Mouse (Mus musculus) liver, postnatal 0 days (tissue): ENCODE data around the gene Zfhx2. TPM values are rescaled to one million over a fixed set of nuclear protein-coding genes. Genes with fewer than 3 reads are reported as not detected.

Experiments used
- ATAC-seq: fragments of 200-750 bp; cut with Nextera tagmentation; 2 replicates; pipeline ENCODE4 v1.8.0; 2017; ENCODE audit warnings: mild to moderate bottlenecking, moderate library complexity
- DNase-seq: peaks from one replicate; pipeline ENCODE4 v3.0.0-alpha.2; 2016
- H3K27ac ChIP-seq: fragments of 300-500 bp; sonication (generic); 2 replicates; pipeline ENCODE4 v1.5.1; 2014; ENCODE audit warnings: antibody characterized with exemption, moderate library complexity, mild to moderate bottlenecking, low read depth
- H3K27me3 ChIP-seq: fragments of 300-500 bp; sonication (generic); 2 replicates; pipeline ENCODE4 v1.6.1; 2014; ENCODE audit warnings: low read length, control low read depth, mixed read lengths; ENCODE audit not compliant: insufficient read depth
- H3K36me3 ChIP-seq: fragments of 300-500 bp; sonication (generic); replicated peaks from 2 replicates; pipeline ENCODE4 v1.6.1; 2014; ENCODE audit warnings: mild to moderate bottlenecking, control low read depth, low read length, moderate library complexity, mixed read lengths; ENCODE audit not compliant: insufficient read depth
- H3K4me1 ChIP-seq: fragments of 300-500 bp; sonication (generic); 2 replicates; pipeline ENCODE4 v1.6.1; 2014; ENCODE audit warnings: antibody characterized with exemption, mild to moderate bottlenecking, control low read depth; ENCODE audit not compliant: insufficient read depth
- H3K4me2 ChIP-seq: fragments of 300-500 bp; sonication (generic); 2 replicates; pipeline ENCODE4 v1.6.1; 2014; ENCODE audit warnings: low read depth, mild to moderate bottlenecking, low read length, moderate library complexity, mixed read lengths
- H3K4me3 ChIP-seq: fragments of 300-500 bp; sonication (generic); 2 replicates; pipeline ENCODE4 v1.5.1; 2014; ENCODE audit warnings: low read depth, low read length
- H3K9ac ChIP-seq: fragments of 300-500 bp; sonication (generic); replicated peaks from 2 replicates; pipeline ENCODE4 v1.6.1; 2014; ENCODE audit warnings: mild to moderate bottlenecking, moderate library complexity
- H3K9me3 ChIP-seq: fragments of 300-500 bp; sonication (generic); 2 replicates; pipeline ENCODE4 v1.6.1; 2016; ENCODE audit warnings: mild to moderate bottlenecking, control low read depth, low read length, mixed read lengths
- CTCF ChIP-seq: sonication (generic); IDR thresholded peaks from 2 replicates; pipeline ENCODE4 v1.5.1; 2016; ENCODE audit warnings: antibody characterized with exemption, low read depth
- EP300 ChIP-seq: IDR thresholded peaks from 2 replicates; pipeline ENCODE4 v1.6.1; 2016; ENCODE audit warnings: antibody characterized with exemption, low read depth, mild to moderate bottlenecking
- whole genome bisulfite sequencing: fragments of 180-500 bp; shearing (Covaris S2); extraction: QIAGEN DNeasy Blood & Tissue Kit; methylation state at CpG from one replicate; pipeline ENCODE4 v1.1.7; 2014; ENCODE audit not compliant: insufficient replicate concordance; 5-methylcytosine and 5-hydroxymethylcytosine counted together
- polyA plus RNA-seq: library from polyadenylated mRNA; unstranded; fragments of >200 nt; fragmentation: Nextera tagmentation; extraction: Ambion mirVana; gene quantifications from 2 replicates; pipeline ENCODE4 v1.2.1, GENCODE M21; 2015

Gene Zfhx2
- polyA plus RNA-seq, 1 experiment from 2014 or later, result 1.0 TPM

DNA sequence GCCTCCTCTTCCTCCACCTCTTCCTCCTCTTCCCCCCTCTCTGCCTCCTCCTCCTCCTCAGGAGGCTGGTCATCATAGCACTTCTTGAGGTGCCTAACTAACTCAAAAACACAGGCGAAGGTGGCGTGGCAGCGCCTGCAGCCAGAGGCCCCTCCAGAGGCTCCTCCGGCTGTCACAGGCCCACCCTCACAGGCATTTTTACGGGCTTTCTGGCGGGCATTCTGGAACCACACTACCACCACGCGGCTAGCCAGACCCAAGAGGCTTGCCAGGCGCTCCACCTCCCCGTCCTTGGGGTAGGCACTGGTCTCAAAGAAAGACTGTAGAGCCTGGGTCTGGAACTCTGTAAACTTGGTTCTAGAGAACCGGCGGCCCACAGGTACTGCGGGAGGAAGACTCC lies 26.7 kb downstream of the Zfhx2 start:
- H3K27ac ChIP-seq, result no peak overlapping the region
- peaks cover 11% of the 10 kb centered on the region; the same call in 1 of the 2 replicates for H3K4me1 ChIP-seq
- DNase-seq, result no peak
- H3K9ac ChIP-seq, result no peak overlapping the region
- no peaks in the 10 kb centered on the region for H3K36me3 ChIP-seq
- no peak overlapping the region for H3K4me3 ChIP-seq
- no peak for TF ChIP-seq CTCF
- no peak for TF ChIP-seq EP300
- 82% methylated on average over 13 of the region's 13 CpGs for WGBS
- H3K4me2 ChIP-seq, result no peak overlapping the region
- no peak for ATAC-seq
- H3K27me3 ChIP-seq, result no peaks in the 10 kb centered on the region
- H3K9me3 ChIP-seq, result no peaks in the 10 kb centered on the region

DNA sequence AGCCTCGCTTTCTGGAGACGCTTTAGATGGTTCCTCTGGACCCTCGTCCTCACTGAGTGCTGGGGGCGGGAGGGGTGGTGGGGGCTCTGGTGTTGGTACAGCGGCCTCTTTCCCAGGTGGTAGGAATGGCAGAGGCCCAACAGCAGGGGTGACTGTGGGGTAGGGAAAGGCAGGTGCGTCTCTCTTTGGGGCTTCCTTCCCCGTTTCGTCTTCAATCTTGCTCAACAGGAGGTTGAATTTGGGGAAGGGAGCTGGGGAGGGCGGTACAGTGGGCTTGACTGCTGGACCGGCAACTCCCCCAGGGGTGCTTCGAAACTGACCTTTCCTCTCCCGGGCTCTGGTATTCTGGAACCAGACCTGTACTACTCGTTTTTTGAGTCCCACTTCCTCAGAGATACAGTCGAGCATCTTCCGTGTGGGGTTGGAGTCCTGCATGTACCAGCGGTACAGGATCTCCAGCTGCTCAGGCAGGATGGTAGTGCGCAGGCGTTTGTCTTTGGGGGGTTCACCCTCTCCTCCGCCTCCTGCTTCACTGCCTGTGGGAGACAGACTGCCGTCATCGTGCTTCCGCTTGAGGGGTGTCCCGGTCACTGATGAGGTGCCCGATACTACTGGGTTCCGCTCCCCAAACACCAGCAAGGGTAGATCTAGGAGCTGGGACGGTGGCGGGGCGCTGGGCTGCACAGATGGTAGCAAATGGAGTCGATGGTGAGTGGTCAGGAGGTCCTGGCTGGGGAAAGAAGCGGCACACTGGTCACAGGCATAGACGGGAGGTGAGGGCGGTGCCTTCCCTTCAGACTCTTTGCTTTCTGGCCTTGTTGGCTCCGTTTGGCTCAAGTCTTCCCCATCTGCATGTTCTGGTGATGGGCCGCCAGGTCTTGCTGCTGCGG lies 27.4 kb downstream of the Zfhx2 start:
- Histone ChIP-seq H3K36me3 (no peaks in the 10 kb centered on the region), H3K4me1 (peaks cover 13% of the 10 kb centered on the region), H3K9ac (no peak overlapping the region), H3K27ac (no peak overlapping the region), H3K4me3 (no peak overlapping the region), H3K9me3 (no peaks in the 10 kb centered on the region), H3K4me2 (no peak overlapping the region), H3K27me3 (no peaks in the 10 kb centered on the region)
- 66% methylated on average over 35 of the region's 35 CpGs for WGBS
- DNase-seq (no peak), ATAC-seq (no peak)
- TF ChIP-seq EP300, result no peak

DNA sequence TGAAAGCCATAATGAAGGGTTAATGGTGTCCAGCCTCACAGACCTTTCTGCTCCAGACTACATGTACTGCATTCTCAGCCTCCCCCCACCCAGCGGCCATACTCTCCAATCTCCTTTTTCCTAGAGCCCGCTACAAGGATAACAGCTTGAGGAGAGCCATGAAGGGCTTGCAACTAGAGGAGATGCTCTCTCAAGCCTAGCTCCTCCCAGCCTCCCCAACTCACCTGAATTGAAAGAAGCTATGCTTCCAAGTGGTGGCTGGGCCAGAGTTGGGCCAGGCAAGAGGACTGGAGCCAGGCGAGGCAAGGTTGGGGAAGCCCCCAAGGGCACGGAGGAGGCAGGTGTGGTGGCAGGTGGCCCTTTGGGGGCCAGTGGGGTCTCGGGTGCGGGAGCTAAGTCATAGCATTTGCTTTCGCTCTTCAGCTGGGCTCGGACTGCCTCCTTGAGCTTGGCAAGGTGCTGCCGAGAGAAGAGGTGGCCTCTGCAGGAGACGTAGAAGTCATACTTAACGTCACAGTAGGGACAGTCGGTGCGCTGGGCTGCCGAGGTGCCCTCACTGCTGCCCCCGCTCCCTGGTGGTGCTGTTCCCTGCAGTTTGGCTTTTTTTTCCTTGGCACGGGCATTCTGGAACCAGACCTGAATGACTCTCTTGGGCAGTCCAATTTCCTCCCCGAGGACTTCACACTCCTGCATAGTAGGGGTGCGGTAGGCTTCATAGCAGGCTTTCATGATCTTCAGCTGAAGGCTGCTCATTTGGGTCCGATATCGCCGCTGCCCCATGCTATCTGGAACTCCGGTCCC lies 28.3 kb downstream of the Zfhx2 start:
- TF ChIP-seq EP300 (no peak), CTCF (no peak)
- ATAC-seq, result no peak
- H3K4me3 ChIP-seq, result peak overlapping the region; percentile 37
- no peaks in the 10 kb centered on the region for H3K9me3 ChIP-seq
- no peaks in the 10 kb centered on the region for H3K27me3 ChIP-seq
- peak overlapping the region; percentile 68; the same call in 1 of the 2 replicates for H3K9ac ChIP-seq
- H3K4me2 ChIP-seq, result peak overlapping the region; percentile 65
- WGBS, result 83% methylated on average over 22 of the region's 22 CpGs
- H3K27ac ChIP-seq, result no peak overlapping the region; the same call in 1 of the 2 replicates
- H3K36me3 ChIP-seq, result no peaks in the 10 kb centered on the region
- no peak for DNase-seq
- H3K4me1 ChIP-seq, result peaks cover 17% of the 10 kb centered on the region

DNA sequence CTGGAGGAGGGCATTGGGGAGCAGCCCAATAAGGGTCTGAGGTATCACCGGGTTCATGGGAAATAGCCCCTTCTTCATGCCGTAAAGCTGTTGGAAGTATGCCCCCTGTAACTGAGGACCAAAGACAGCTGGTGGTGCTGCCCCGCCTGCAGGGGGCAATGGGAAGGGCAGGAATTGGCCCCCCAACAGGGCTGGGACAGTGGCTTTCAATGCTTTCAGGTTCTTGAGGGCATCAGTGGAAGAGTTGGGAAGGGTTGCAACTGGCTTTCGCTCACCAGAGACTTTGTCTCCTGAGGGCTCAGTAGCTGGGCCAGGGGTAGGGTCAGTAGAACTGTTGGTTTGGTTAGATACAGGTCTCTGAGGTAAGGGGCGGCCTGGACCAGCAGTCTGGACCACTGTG lies 29.0 kb downstream of the Zfhx2 start:
- Histone ChIP-seq H3K36me3 (no peaks in the 10 kb centered on the region), H3K4me1 (peaks cover 17% of the 10 kb centered on the region), H3K27me3 (no peaks in the 10 kb centered on the region), H3K27ac (peak overlapping the region; percentile 52; the same call in 1 of the 2 replicates), H3K9me3 (no peaks in the 10 kb centered on the region), H3K9ac (peak overlapping the region; percentile 68), H3K4me2 (peak overlapping the region; percentile 65), H3K4me3 (peak overlapping the region; percentile 37)
- ATAC-seq, result peak; percentile 24; the same call in 1 of the 2 replicates
- 80% methylated on average over 5 of the region's 5 CpGs for WGBS
- TF ChIP-seq CTCF (peak; percentile 27), EP300 (no peak)
- DNase-seq, result no peak

DNA sequence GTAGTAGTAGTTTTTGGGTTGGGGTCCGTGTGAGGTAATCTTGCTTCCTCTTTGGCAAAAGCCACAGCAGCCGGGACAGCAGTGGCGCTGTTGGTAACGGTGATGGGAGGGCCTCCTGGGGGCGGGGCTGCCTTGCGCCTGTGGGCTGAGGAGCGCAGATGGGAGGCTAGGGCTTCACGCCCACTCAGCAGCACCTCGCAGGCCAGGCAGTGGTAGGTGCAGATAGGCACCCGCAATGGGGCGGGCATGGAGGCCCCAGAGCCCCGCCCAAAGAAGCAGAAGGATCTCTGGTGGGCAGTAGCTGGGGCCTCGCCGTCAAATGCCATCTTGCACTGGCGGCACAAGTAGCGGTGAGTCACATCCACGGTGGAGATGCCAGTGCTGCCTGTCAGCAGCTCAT lies 29.5 kb downstream of the Zfhx2 start:
- H3K27me3 ChIP-seq, result no peaks in the 10 kb centered on the region

DNA sequence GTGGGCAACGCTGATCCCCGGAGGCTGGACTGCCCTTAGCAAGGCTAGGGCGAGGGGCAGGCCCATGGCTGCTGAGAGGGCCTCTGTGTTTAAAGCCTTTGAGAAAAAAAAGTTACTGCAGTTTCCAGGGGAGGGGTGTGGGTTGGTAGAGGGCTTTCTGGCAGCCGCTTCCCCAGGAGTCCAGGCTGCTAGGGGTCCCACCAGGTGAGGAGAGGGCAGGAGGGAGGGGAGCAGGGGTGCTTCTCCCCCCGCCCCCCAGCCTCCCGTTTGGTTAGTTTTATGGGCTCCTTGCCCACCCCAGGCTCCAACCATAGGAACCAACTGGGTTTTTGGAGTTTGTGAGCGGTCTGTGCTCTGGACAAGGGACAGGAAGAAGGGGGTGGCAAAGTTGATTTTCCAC lies 30.3 kb downstream of the Zfhx2 start:
- TF ChIP-seq CTCF (no peak), EP300 (no peak)
- Histone ChIP-seq H3K9ac (no peak overlapping the region), H3K36me3 (no peaks in the 10 kb centered on the region), H3K27ac (peak overlapping the region; percentile 50; the same call in 1 of the 2 replicates), H3K4me3 (no peak overlapping the region), H3K27me3 (no peaks in the 10 kb centered on the region), H3K4me1 (peaks cover 17% of the 10 kb centered on the region), H3K9me3 (no peaks in the 10 kb centered on the region), H3K4me2 (peak overlapping the region; percentile 65)
- no peak for ATAC-seq
- 50% methylated on average over 7 of the region's 7 CpGs for WGBS
- DNase-seq, result no peak

More for the DNA sequence above, 29.5 kb downstream of the Zfhx2 start:
- H3K9me3 ChIP-seq, result no peaks in the 10 kb centered on the region
- no peak for TF ChIP-seq EP300
- peak; percentile 48 for TF ChIP-seq CTCF
- DNase-seq (peak; percentile 88), ATAC-seq (peak; percentile 99)
- H3K4me1 ChIP-seq, result peaks cover 17% of the 10 kb centered on the region
- 13% methylated on average over 17 of the region's 17 CpGs for WGBS
- peak overlapping the region; percentile 68 for H3K9ac ChIP-seq
- H3K27ac ChIP-seq, result peak overlapping the region; percentile 52; the same call in 1 of the 2 replicates
- no peaks in the 10 kb centered on the region for H3K36me3 ChIP-seq
- peak overlapping the region; percentile 65 for H3K4me2 ChIP-seq
- peak overlapping the region; percentile 37 for H3K4me3 ChIP-seq
